Mouse (Mus musculus): ENCODE data around the gene Shisal2a. TPM values are rescaled to one million over a fixed set of nuclear protein-coding genes. Genes with fewer than 3 reads are reported as not detected.
"Not testable (repeated sequence)": the region's sequence is repeated elsewhere in the genome, so short reads cannot be mapped to it uniquely, and the experiment has no call there.

The Shisal2a gene
- polyA plus RNA-seq, 1 experiment from 2014 or later, result not detected

- 35% methylated on average over 25 of the region's 28 CpGs for WGBS (ENCODE audit: missing documents)
- H3K4me3 ChIP-seq (ENCODE audit: inconsistent target), result no peak overlapping the region
- H3K36me3 ChIP-seq (ENCODE audit: inconsistent target), result no peaks in the 10 kb centered on the region
- no peak overlapping the region for H3K27ac ChIP-seq
- H3K79me2 ChIP-seq (ENCODE audit: inconsistent target), result no peaks in the 10 kb centered on the region
These were observed 22.8 kb downstream of the Shisal2a start for GRCm38 (mm10) chr4:108360136-108361055.

- Histone ChIP-seq H3K4me3 (ENCODE audit: inconsistent target) (no peak overlapping the region), H3K36me3 (ENCODE audit: inconsistent target) (no peaks in the 10 kb centered on the region), H3K79me2 (ENCODE audit: inconsistent target) (no peaks in the 10 kb centered on the region), H3K27ac (no peak overlapping the region)
- 92% methylated on average over 4 of the region's 4 CpGs for WGBS (ENCODE audit: missing documents)
These were observed 24.7 kb downstream of the Shisal2a start for GRCm38 (mm10) chr4:108358498-108358897.

- Histone ChIP-seq H3K36me3 (ENCODE audit: inconsistent target) (no peaks in the 10 kb centered on the region), H3K27ac (no peak overlapping the region)
These were observed 25.7 kb downstream of the Shisal2a start for GRCm38 (mm10) chr4:108357458-108357857.

GRCm38 (mm10) chr4:108353591-108353990 is 29.6 kb downstream of the Shisal2a start:
- not testable (repeated sequence) for H3K79me2 ChIP-seq (ENCODE audit: inconsistent target); H3K27ac ChIP-seq; H3K36me3 ChIP-seq (ENCODE audit: inconsistent target); H3K4me3 ChIP-seq (ENCODE audit: inconsistent target)

More at GRCm38 (mm10) chr4:108357458-108357857, 25.7 kb downstream of the Shisal2a start:
- 99% methylated on average over 8 of the region's 8 CpGs for WGBS (ENCODE audit: missing documents)
- no peak overlapping the region for H3K4me3 ChIP-seq (ENCODE audit: inconsistent target)
- no peaks in the 10 kb centered on the region for H3K79me2 ChIP-seq (ENCODE audit: inconsistent target)

- 65% methylated on average over 8 of the region's 8 CpGs for WGBS (ENCODE audit: missing documents)
- H3K79me2 ChIP-seq (ENCODE audit: inconsistent target), result no peaks in the 10 kb centered on the region
- no peak overlapping the region for H3K27ac ChIP-seq
- H3K4me3 ChIP-seq (ENCODE audit: inconsistent target), result no peak overlapping the region
- H3K36me3 ChIP-seq (ENCODE audit: inconsistent target), result no peaks in the 10 kb centered on the region
These were observed 32.3 kb downstream of the Shisal2a start for GRCm38 (mm10) chr4:108350819-108351218.

- no peak overlapping the region for H3K27ac ChIP-seq
- no peaks in the 10 kb centered on the region for H3K36me3 ChIP-seq (ENCODE audit: inconsistent target)
- H3K79me2 ChIP-seq (ENCODE audit: inconsistent target), result no peaks in the 10 kb centered on the region
- WGBS (ENCODE audit: missing documents), result 30% methylated on average over 8 of the region's 8 CpGs
- no peak overlapping the region for H3K4me3 ChIP-seq (ENCODE audit: inconsistent target)
These were observed 33.2 kb downstream of the Shisal2a start for GRCm38 (mm10) chr4:108349836-108350547.

GRCm38 (mm10) chr4:108349064-108349463 is 34.1 kb downstream of the Shisal2a start:
- WGBS (ENCODE audit: missing documents), result 91% methylated on average over 3 of the region's 3 CpGs
- Histone ChIP-seq H3K79me2 (ENCODE audit: inconsistent target) (no peaks in the 10 kb centered on the region), H3K4me3 (ENCODE audit: inconsistent target) (no peak overlapping the region), H3K27ac (no peak overlapping the region), H3K36me3 (ENCODE audit: inconsistent target) (no peaks in the 10 kb centered on the region)

- H3K36me3 ChIP-seq (ENCODE audit: inconsistent target), result no peaks in the 10 kb centered on the region
- H3K4me3 ChIP-seq (ENCODE audit: inconsistent target), result no peak overlapping the region
- H3K27ac ChIP-seq, result no peak overlapping the region
- WGBS (ENCODE audit: missing documents), result 51% methylated on average over 5 of the region's 5 CpGs
- no peaks in the 10 kb centered on the region for H3K79me2 ChIP-seq (ENCODE audit: inconsistent target)
These were observed 34.8 kb downstream of the Shisal2a start for GRCm38 (mm10) chr4:108348256-108348875.

GRCm38 (mm10) chr4:108347111-108347510 is 36.0 kb downstream of the Shisal2a start:
- Histone ChIP-seq H3K36me3 (ENCODE audit: inconsistent target) (no peaks in the 10 kb centered on the region), H3K79me2 (ENCODE audit: inconsistent target) (no peaks in the 10 kb centered on the region), H3K27ac (peak overlapping the region; percentile 37), H3K4me3 (ENCODE audit: inconsistent target) (no peak overlapping the region)
- 0% methylated on average over 2 of the region's 5 CpGs for WGBS (ENCODE audit: missing documents)

- Histone ChIP-seq H3K36me3 (ENCODE audit: inconsistent target) (no peaks in the 10 kb centered on the region), H3K79me2 (ENCODE audit: inconsistent target) (no peaks in the 10 kb centered on the region), H3K4me3 (ENCODE audit: inconsistent target) (no peak overlapping the region), H3K27ac (no peak overlapping the region)
- 90% methylated on average over 5 of the region's 5 CpGs for WGBS (ENCODE audit: missing documents)
These were observed 37.3 kb downstream of the Shisal2a start for GRCm38 (mm10) chr4:108345826-108346225.

GRCm38 (mm10) chr4:108344631-108345083 is 38.5 kb downstream of the Shisal2a start:
- H3K4me3 ChIP-seq (ENCODE audit: inconsistent target), result no peak overlapping the region
- H3K27ac ChIP-seq, result no peak overlapping the region
- H3K36me3 ChIP-seq (ENCODE audit: inconsistent target), result no peaks in the 10 kb centered on the region
- 83% methylated on average over 7 of the region's 7 CpGs for WGBS (ENCODE audit: missing documents)
- H3K79me2 ChIP-seq (ENCODE audit: inconsistent target), result no peaks in the 10 kb centered on the region

GRCm38 (mm10) chr4:108339277-108339690 is 43.9 kb downstream of the Shisal2a start:
- WGBS (ENCODE audit: missing documents), result 50% methylated on average over 4 of the region's 4 CpGs
- Histone ChIP-seq H3K36me3 (ENCODE audit: inconsistent target) (peaks cover 24% of the 10 kb centered on the region; the same call in 1 of the 2 replicates), H3K4me3 (ENCODE audit: inconsistent target) (no peak overlapping the region), H3K79me2 (ENCODE audit: inconsistent target) (no peaks in the 10 kb centered on the region), H3K27ac (no peak overlapping the region)

GRCm38 (mm10) chr4:108338811-108339210 is 44.3 kb downstream of the Shisal2a start:
- Histone ChIP-seq H3K79me2 (ENCODE audit: inconsistent target) (no peaks in the 10 kb centered on the region), H3K4me3 (ENCODE audit: inconsistent target) (no peak overlapping the region), H3K27ac (no peak overlapping the region), H3K36me3 (ENCODE audit: inconsistent target) (peaks cover 24% of the 10 kb centered on the region; the same call in 1 of the 2 replicates)
- 76% methylated on average over 10 of the region's 10 CpGs for WGBS (ENCODE audit: missing documents)

GRCm38 (mm10) chr4:108338321-108338733 is 44.8 kb downstream of the Shisal2a start:
- Histone ChIP-seq H3K79me2 (ENCODE audit: inconsistent target) (no peaks in the 10 kb centered on the region), H3K36me3 (ENCODE audit: inconsistent target) (peaks cover 24% of the 10 kb centered on the region; the same call in 1 of the 2 replicates), H3K27ac (no peak overlapping the region), H3K4me3 (ENCODE audit: inconsistent target) (no peak overlapping the region)
- WGBS (ENCODE audit: missing documents), result 87% methylated on average over 9 of the region's 9 CpGs
